Mouse (Mus musculus) bone marrow, adult 2 months (tissue): ENCODE data around the gene 1700057G04Rik. TPM values are rescaled to one million over a fixed set of nuclear protein-coding genes. Genes with fewer than 3 reads are reported as not detected.

Source experiments
- H3K27ac ChIP-seq: fragments of 200-500 bp; 2 replicates; pipeline ENCODE4 v1.5.1; 2012; ENCODE audit warnings: low read depth, mild to moderate bottlenecking, control low read depth, inconsistent platforms, low read length; ENCODE audit not compliant: control insufficient read depth, poor library complexity, insufficient read depth
- H3K4me1 ChIP-seq: fragments of 200-500 bp; 2 replicates; pipeline ENCODE4 v1.6.1; 2011; ENCODE audit warnings: low read length; ENCODE audit not compliant: control insufficient read depth, insufficient read depth
- H3K4me3 ChIP-seq: fragments of 200-500 bp; replicated peaks from 2 replicates; pipeline ENCODE3; 2011; ENCODE audit warnings: mild to moderate bottlenecking, low read depth, low read length, control low read depth; ENCODE audit not compliant: control insufficient read depth
- CTCF ChIP-seq: fragments of 200-500 bp; IDR thresholded peaks from 2 replicates; pipeline ENCODE4 v1.5.1; 2011; ENCODE audit warnings: low read length, control low read depth; ENCODE audit not compliant: control insufficient read depth, insufficient read depth
- POLR2A ChIP-seq: fragments of 200-500 bp; IDR thresholded peaks from 2 replicates; pipeline ENCODE4 v1.6.1; 2011; ENCODE audit warnings: low read depth, mild to moderate bottlenecking, control low read depth, low read length, borderline replicate concordance; ENCODE audit not compliant: control insufficient read depth
- WGBS: fragments of 180-500 bp; shearing (Covaris S2); methylation state at CpG from one replicate; pipeline ENCODE4 v1.1.7; 2018; 5-methylcytosine and 5-hydroxymethylcytosine counted together
- polyA plus RNA-seq: library from polyadenylated mRNA; stranded (reverse); fragments of >200 nt; gene quantifications from 2 replicates; pipeline ENCODE4 v1.2.4, GENCODE M21; 2011; ENCODE audit warnings: low replicate concordance; ENCODE audit not compliant: missing spikeins, insufficient read depth, insufficient read length

The 1700057G04Rik gene
- polyA plus RNA-seq, 1 experiment: not detected

DNA sequence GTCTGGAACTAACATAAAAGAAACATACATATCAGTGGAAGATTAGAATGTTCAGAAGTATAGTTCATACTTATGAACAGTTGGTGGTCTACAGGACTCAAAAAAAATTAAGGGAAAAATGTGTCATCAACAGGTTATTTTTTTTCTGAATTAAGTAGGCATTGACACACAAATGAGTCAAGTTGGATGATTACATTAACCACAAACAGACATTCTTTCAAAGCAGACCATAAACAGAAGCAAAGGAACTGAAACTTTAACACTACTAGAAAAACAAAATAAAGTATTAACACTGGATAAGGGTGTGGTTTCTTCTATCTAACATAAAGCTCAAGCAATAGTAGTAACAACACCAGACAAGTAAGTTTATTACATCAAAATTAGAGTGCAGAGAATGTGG, 59.7 kb downstream of the 1700057G04Rik start:
- Histone ChIP-seq H3K4me3 (no peak overlapping the region), H3K4me1 (no peaks in the 10 kb centered on the region), H3K27ac (no peak overlapping the region)
- TF ChIP-seq POLR2A: no peak
- TF ChIP-seq CTCF: no peak

DNA sequence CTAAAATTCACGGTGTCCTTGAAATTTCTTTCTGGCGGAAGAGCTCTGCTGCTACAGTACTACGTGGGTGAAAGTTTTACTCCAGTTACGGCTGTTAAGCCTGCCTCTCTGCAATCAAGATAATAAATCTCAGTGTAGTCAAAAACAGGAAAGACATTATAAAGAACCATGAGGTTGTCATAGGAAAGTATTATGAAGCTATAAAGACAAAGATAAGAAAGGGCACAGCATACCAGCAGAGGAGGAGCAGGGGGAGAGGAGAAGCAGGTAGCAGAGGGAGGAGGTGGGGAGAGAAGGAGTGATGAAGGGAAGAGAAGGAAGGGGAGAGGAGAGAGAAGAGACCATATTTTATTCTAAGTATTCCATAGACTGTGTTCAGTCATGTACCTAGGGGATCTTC, 64.7 kb downstream of the 1700057G04Rik start:
- H3K4me1 ChIP-seq: no peaks in the 10 kb centered on the region; the same call in 1 of the 2 replicates
- H3K27ac ChIP-seq: no peak overlapping the region
- WGBS: 26% methylated on average over 4 of the region's 4 CpGs
- no peak overlapping the region for H3K4me3 ChIP-seq
- TF ChIP-seq CTCF (no peak), POLR2A (no peak)

DNA sequence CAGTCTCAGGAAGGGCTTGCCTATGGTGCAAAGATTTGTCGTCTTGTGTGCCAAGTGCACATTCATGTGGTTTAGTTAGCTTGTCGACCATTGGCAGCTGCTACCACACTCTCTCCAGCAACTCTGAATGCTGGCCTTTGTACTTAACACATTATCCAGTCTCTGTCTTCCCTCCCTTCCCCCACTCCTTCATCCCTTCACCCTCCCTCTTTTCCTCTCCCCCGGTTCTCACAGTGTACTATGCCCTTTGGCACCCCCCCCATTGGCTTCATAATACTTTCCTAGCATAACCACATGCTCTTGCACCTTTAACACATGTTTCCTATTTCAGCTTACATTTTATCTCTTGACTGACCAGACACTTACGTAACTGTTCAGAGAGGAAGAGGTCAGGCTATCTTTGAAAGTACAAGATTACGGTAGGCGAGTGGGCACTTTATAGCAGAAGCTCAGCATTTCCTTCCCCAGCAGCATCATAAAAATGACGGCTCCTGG, 65.6 kb downstream of the 1700057G04Rik start:
- TF ChIP-seq POLR2A (no peak), CTCF (no peak)
- WGBS: 6% methylated on average over 7 of the region's 7 CpGs
- no peak overlapping the region for H3K27ac ChIP-seq
- no peak overlapping the region for H3K4me3 ChIP-seq
- H3K4me1 ChIP-seq: no peaks in the 10 kb centered on the region; the same call in 1 of the 2 replicates

DNA sequence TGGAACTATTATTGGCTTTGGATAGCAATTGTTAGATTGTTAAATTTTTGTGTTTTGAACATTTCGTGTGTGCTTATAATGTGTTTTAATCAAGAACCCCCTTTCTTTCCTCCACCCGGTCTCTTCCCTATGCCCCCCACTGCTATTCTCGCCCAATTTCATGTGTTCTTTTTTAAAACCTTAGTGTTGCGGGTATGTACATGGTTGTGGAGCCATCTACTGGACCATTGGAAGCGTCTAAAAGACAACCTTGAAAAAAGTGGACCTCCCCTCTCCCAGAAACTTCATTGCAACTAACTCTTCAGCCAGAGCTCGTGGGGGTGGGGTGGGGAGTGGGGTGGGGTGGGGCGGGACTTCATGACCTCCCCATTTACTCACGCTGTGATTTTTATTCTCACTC, 66.2 kb downstream of the 1700057G04Rik start:
- Histone ChIP-seq H3K4me3 (no peak overlapping the region), H3K27ac (no peak overlapping the region), H3K4me1 (no peaks in the 10 kb centered on the region; the same call in 1 of the 2 replicates)
- TF ChIP-seq POLR2A (no peak), CTCF (no peak)
- 22% methylated on average over 8 of the region's 8 CpGs for WGBS

DNA sequence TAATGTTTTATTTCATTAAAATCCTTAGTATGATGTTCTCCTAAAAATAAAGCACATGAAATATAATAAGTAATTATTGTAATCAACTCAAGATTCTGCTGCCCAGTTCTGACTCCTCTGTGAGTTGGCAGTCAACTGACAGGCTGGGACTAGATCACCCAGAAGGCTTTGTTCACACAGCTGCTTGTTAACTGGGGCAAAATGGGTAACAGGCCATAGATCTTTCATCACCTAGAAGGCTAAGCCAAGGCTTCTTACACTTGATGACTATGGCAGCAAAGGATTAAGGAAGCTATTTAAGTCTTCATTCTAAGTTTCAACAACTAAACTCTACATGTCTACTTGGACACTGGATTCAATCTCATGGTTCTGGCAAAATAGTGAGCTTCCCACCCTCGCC, 68.8 kb downstream of the 1700057G04Rik start:
- WGBS: 74% methylated on average over 1 of the region's 1 CpGs
- Histone ChIP-seq H3K27ac (no peak overlapping the region), H3K4me1 (no peaks in the 10 kb centered on the region; the same call in 1 of the 2 replicates), H3K4me3 (no peak overlapping the region)
- no peak for TF ChIP-seq CTCF

DNA sequence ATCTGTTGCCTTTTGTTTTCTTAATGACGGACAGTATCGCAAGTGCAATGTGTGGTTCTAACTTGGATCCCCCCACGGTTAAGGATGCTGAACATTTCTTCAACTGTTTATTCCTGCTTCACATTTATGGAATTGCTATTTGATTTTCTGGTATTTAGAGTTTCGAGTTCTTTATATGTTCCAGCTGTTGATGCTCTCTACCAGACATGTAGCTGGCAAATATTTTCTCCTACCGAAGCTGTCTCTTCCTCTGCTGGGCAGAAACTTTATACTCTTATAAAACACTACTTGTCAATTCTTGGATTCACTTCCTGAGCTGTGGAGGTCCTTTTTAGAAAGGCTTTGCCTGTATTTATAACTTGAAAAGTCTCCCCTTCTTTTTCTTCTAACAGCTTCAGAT, 70.1 kb downstream of the 1700057G04Rik start:
- H3K4me3 ChIP-seq: no peak overlapping the region
- 80% methylated on average over 5 of the region's 5 CpGs for WGBS
- TF ChIP-seq CTCF (no peak), POLR2A (no peak)
- no peaks in the 10 kb centered on the region; the same call in 1 of the 2 replicates for H3K4me1 ChIP-seq
- no peak overlapping the region for H3K27ac ChIP-seq

DNA sequence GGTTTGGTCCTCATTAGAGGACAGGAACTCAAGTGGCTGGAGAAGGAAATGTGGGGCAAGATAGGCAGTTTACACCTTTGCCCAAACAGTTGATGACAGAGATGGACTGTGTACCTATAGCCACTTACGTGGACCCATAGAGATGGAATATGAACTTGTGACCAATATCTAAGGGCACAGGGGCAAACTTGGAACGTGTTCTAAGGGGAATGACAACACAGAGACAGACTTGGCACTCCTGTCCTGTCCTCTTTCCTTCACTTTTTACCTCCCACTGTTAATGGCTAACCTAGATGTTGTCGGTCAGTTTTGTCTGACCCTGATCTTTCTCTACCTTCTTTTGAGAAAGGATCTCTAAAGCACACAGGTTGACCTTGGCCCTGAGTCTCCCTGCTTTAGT, 74.2 kb downstream of the 1700057G04Rik start:
- no peak for TF ChIP-seq POLR2A
- no peak for TF ChIP-seq CTCF
- Histone ChIP-seq H3K4me1 (no peaks in the 10 kb centered on the region; the same call in 1 of the 2 replicates), H3K4me3 (no peak overlapping the region), H3K27ac (no peak overlapping the region)
- 77% methylated on average over 3 of the region's 3 CpGs for WGBS

DNA sequence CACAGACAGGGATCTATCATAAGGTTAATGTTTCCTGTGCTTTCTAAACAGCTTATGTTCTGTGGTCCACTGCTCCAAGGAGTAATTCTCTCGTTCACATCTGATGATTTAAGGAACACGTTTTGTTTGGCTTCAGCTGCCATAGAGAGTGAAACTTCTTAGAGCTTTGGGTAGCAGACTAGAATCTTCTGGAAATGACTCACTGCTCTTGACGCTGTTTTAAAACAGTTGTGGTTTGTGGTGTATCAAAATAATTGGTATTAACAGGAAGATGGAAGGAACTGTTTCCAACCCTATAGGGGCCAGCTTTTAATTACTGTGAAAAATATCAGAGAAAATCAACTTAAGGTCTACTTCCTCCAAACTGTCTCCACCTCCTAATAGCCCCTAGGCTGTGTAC, 75.2 kb downstream of the 1700057G04Rik start:
- Histone ChIP-seq H3K4me3 (no peak overlapping the region), H3K27ac (no peak overlapping the region), H3K4me1 (no peaks in the 10 kb centered on the region; the same call in 1 of the 2 replicates)
- 3% methylated on average over 3 of the region's 3 CpGs for WGBS
- TF ChIP-seq POLR2A: no peak
- no peak for TF ChIP-seq CTCF

DNA sequence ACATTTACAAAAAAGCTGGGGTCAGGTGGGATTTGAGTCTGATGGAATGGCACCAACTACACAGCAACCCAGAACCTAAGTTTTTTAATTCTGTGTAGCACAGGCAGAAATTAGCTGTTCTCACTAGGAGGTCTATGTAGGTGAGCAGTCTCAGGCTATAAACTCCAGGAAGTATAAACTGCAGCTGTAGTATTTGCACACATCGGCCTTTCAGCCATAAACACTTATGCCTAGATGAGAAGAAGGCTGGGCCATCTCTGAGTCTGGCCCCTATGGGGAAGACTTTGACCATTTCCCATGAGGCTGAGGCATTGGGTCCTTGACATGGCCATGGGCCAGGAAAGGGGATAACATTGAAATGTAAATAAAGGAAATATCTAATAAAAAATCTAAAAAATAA, 76.7 kb downstream of the 1700057G04Rik start:
- no peak overlapping the region for H3K4me3 ChIP-seq
- 85% methylated on average over 1 of the region's 1 CpGs for WGBS
- H3K4me1 ChIP-seq: no peaks in the 10 kb centered on the region; the same call in 1 of the 2 replicates
- no peak overlapping the region for H3K27ac ChIP-seq
- TF ChIP-seq CTCF (no peak), POLR2A (no peak)
